Mouse (Mus musculus): ENCODE measurements around the gene Nav2. TPM values are rescaled to one million over a fixed set of nuclear protein-coding genes. Genes with fewer than 3 reads are reported as not detected.

The Nav2 gene
- total and polyA plus RNA-seq, 3 experiments = 2.0 to 2.7 TPM; not detected in 1

- Histone ChIP-seq H3K9ac (ENCODE audit: control insufficient read depth, low read depth, low read length, poor library complexity, severe bottlenecking) (no peak overlapping the region), H3K79me2 (ENCODE audit: control insufficient read depth, insufficient read depth, low read length, poor library complexity) (no peaks in the 10 kb centered on the region), H3K36me3 (ENCODE audit: control insufficient read depth in 1 of 2, insufficient read depth in 2 of 2, low read length in 2 of 2) (peaks cover 0 to 6% of the 10 kb centered on the region in 2 experiments; a peak in 2 of 4 replicates), H3K4me1 (ENCODE audit: control insufficient read depth in 1 of 2, insufficient read depth in 2 of 2, low read length in 2 of 2) (peaks cover 3 to 10% of the 10 kb centered on the region in 2 experiments; a peak in 3 of 4 replicates), H3K27ac (ENCODE audit: control insufficient read depth, low read depth, low read length) (no peak overlapping the region), H3K27me3 (ENCODE audit: control insufficient read depth in 1 of 2, insufficient read depth in 2 of 2, low read length in 2 of 2) (no peaks in the 10 kb centered on the region), H3K4me3 (ENCODE audit: control insufficient read depth in 1 of 2, insufficient read depth in 1 of 2, low read depth in 2 of 2, low read length in 2 of 2) (no peak overlapping the region), H3K9me3 (replicated peaks; ENCODE audit: insufficient read depth, low read length) (no peaks in the 10 kb centered on the region)
- TF ChIP-seq TCF12 (IDR thresholded peaks at IDR 0.05; ENCODE audit: low read depth, low read length) (no peak), MAFK (IDR thresholded peaks at IDR 0.05; ENCODE audit: borderline replicate concordance, low read depth, low read length) (no peak), RCOR1 (IDR thresholded peaks at IDR 0.05; ENCODE audit: low read depth, low read length) (no peak), ELF1 (IDR thresholded peaks at IDR 0.05; ENCODE audit: low read depth, low read length) (no peak), UBTF (IDR thresholded peaks at IDR 0.05; ENCODE audit: borderline replicate concordance, insufficient read depth, low read depth, low read length) (no peak), TBP (IDR thresholded peaks at IDR 0.05; ENCODE audit: low read depth, low read length) (no peak), USF1 (IDR thresholded peaks at IDR 0.05; ENCODE audit: low read depth, low read length) (no peak), CHD2 (IDR thresholded peaks at IDR 0.05; ENCODE audit: low read length) (no peak), POLR2AphosphoS2 (IDR thresholded peaks at IDR 0.05; ENCODE audit: low read length) (no peak), HCFC1 (IDR thresholded peaks at IDR 0.05; ENCODE audit: low read depth, low read length) (no peak), NRF1 (IDR thresholded peaks at IDR 0.05; ENCODE audit: insufficient read depth, low read depth, low read length, poor library complexity, severe bottlenecking) (no peak), BHLHE40 (IDR thresholded peaks at IDR 0.05; ENCODE audit: borderline replicate concordance, low read depth, low read length) (no peak), E2F4 (IDR thresholded peaks at IDR 0.05; ENCODE audit: borderline replicate concordance, low read depth, low read length) (no peak), MAZ (IDR thresholded peaks at IDR 0.05; ENCODE audit: low read depth, low read length) (no peak), ZMIZ1 (IDR thresholded peaks at IDR 0.05; ENCODE audit: low read depth, low read length) (no peak), MAX (IDR thresholded peaks at IDR 0.05; ENCODE audit: low read length) (no peak), NELFE (IDR thresholded peaks at IDR 0.05; ENCODE audit: low read depth, low read length) (no peak)
- no peak for DNase-seq (ENCODE audit: low read depth, low spot score)
These were observed 460.1 kb downstream of the Nav2 start for GRCm38 (mm10) chr7:49368590-49368989.

GRCm38 (mm10) chr7:49369006-49369405 lies 460.5 kb downstream of the Nav2 start:
- no peak for DNase-seq (ENCODE audit: low read depth, low spot score)
- H3K9ac ChIP-seq (ENCODE audit: control insufficient read depth, low read depth, low read length, poor library complexity, severe bottlenecking) = no peak overlapping the region
- H3K4me1 ChIP-seq (ENCODE audit: control insufficient read depth in 1 of 2, insufficient read depth in 2 of 2, low read length in 2 of 2) = peaks cover 3 to 10% of the 10 kb centered on the region in 2 experiments; a peak in 3 of 4 replicates
- no peaks in the 10 kb centered on the region for H3K27me3 ChIP-seq (ENCODE audit: control insufficient read depth in 1 of 2, insufficient read depth in 2 of 2, low read length in 2 of 2)
- peaks cover 0 to 6% of the 10 kb centered on the region in 2 experiments; a peak in 2 of 4 replicates for H3K36me3 ChIP-seq (ENCODE audit: control insufficient read depth in 1 of 2, insufficient read depth in 2 of 2, low read length in 2 of 2)
- no peaks in the 10 kb centered on the region for H3K79me2 ChIP-seq (ENCODE audit: control insufficient read depth, insufficient read depth, low read length, poor library complexity)
- H3K27ac ChIP-seq (ENCODE audit: control insufficient read depth, low read depth, low read length) = no peak overlapping the region
- no peak overlapping the region for H3K4me3 ChIP-seq (ENCODE audit: control insufficient read depth in 1 of 2, insufficient read depth in 1 of 2, low read depth in 2 of 2, low read length in 2 of 2)
- no peaks in the 10 kb centered on the region for H3K9me3 ChIP-seq (replicated peaks; ENCODE audit: insufficient read depth, low read length)
- no peak for TF ChIP-seq SIN3A (IDR thresholded peaks at IDR 0.05; ENCODE audit: low read length)
- no peak for TF ChIP-seq HCFC1 (IDR thresholded peaks at IDR 0.05; ENCODE audit: low read depth, low read length)
- no peak for TF ChIP-seq POLR2A (IDR thresholded peaks at IDR 0.05; ENCODE audit: control insufficient read depth in 1 of 2, insufficient read depth in 1 of 2, low read depth in 1 of 2, low read length in 2 of 2, poor library complexity in 1 of 2)
- TF ChIP-seq JUND (IDR thresholded peaks at IDR 0.05; ENCODE audit: low read depth, low read length) = no peak
- no peak for TF ChIP-seq E2F4 (IDR thresholded peaks at IDR 0.05; ENCODE audit: borderline replicate concordance, low read depth, low read length)
- no peak for TF ChIP-seq SMC3 (IDR thresholded peaks at IDR 0.05; ENCODE audit: low read depth, low read length)
- TF ChIP-seq ZMIZ1 (IDR thresholded peaks at IDR 0.05; ENCODE audit: low read depth, low read length) = no peak
- no peak for TF ChIP-seq ETS1 (IDR thresholded peaks at IDR 0.05; ENCODE audit: low read depth, low read length)
- TF ChIP-seq MAX (IDR thresholded peaks at IDR 0.05; ENCODE audit: low read length) = no peak
- no peak for TF ChIP-seq TBP (IDR thresholded peaks at IDR 0.05; ENCODE audit: low read depth, low read length)
- TF ChIP-seq USF1 (IDR thresholded peaks at IDR 0.05; ENCODE audit: low read depth, low read length) = no peak
- no peak for TF ChIP-seq CHD2 (IDR thresholded peaks at IDR 0.05; ENCODE audit: low read length)
- no peak for TF ChIP-seq MYC (IDR thresholded peaks at IDR 0.05; ENCODE audit: low read depth, low read length)
- no peak for TF ChIP-seq MAZ (IDR thresholded peaks at IDR 0.05; ENCODE audit: low read depth, low read length)
- no peak for TF ChIP-seq MXI1 (IDR thresholded peaks at IDR 0.05; ENCODE audit: low read depth, low read length)
- TF ChIP-seq NRF1 (IDR thresholded peaks at IDR 0.05; ENCODE audit: insufficient read depth, low read depth, low read length, poor library complexity, severe bottlenecking) = no peak
- TF ChIP-seq ZC3H11A (IDR thresholded peaks at IDR 0.05; ENCODE audit: low read depth, low read length) = no peak
- no peak for TF ChIP-seq CHD1 (IDR thresholded peaks at IDR 0.05; ENCODE audit: low read depth, low read length)

All from MEL (cell line).